Mouse (Mus musculus) embryo, embryonic 11 days (tissue): ENCODE data around the gene Sgms2.

Experiments
- DNase-seq: peaks from one replicate; pipeline ENCODE4 v3.0.0-alpha.2; 2015

Sgms2 gene

DNA sequence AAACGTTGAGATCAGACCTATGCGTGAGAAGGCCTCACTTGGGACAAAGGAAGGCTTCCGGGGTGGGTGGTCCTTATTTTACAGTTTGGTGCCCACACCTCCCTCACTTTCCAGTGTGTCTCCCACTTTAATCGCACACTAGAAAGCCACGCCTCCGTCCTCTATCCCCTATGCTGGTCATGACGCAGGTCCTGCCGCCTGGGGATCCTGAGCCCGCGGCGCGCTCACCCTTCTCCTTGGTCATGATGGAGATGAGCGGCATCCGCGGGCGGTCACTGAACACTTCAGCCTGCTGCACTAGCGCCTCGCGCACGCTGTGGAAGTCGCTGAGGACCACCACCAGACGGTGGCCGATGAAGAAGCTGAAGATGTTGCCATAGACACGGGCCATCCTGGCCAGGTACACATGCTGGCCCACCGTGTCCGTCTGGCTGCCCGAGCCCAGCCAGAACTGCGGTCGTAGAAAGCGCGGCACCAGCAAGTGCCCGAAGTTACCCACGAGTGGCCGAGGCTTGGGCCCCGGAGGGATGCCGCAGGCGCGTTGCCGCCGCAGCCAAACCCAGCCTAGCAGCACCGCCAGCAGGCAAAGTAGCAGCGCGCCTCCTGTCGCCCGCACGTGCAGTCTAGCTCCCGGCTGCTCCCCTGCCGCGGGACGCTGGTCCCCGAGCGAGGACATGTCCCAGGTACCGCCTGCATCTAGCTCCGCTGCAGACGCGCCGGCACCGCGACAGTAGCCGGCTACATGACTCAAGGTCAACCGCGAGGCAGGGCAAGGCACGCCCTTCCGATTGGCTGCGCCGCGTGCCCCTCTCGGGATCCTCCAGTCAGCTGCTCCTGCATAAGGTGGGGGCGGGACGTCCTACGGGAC, 188.5 kb downstream of the Sgms2 start, which contains the start of gene Cyp2u1:
Gene Cyp2u1, minus strand, starts transcription at position 776 of the 868 bp plus-strand sequence.
- DNase-seq: peak; percentile 95

- peak; percentile 72 for DNase-seq
These were observed 191.3 kb downstream of the Sgms2 start for GRCm38 (mm10) chr3:131299908-131300307.

DNA sequence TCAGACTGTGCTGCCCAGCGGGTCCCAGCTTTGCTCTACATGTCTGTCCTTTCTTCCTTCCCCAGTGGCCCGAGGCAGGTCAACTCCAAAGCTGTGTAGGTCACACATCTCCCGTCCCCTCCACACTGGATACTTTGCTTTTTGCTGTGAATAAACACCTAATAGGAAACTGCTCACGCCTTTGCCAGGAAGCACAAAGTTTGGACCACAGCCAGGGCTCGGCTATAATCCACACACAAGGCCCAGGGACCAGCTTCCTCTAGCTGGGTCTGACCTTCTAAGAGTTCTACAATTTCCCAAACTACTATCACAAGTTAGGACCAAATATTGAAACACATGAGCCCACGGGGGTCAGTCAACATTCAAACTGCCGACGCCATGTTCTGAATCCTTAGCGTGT, 192.1 kb downstream of the Sgms2 start:
- DNase-seq: no peak

DNA sequence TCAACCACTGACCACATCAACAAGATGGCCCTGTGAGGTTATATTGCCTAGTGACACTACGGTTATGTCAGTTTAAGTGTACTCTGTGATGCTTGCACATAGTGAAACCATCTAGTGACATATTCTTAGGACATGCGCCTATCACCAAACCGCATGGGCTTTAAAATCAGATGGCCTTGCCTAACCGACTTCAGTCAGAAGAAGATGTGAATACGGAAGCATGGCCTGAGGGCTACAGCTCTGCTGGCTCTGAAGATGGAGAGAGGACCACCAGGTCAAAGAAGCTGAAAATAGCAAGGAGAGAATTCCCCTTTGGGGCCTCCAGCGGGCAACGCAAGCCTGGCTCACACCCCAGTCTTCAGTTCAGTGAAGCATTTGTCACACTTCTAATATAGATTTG, 194.3 kb downstream of the Sgms2 start:
- no peak for DNase-seq

- no peak for DNase-seq
These were observed 195.6 kb downstream of the Sgms2 start for GRCm38 (mm10) chr3:131295513-131296200.

- DNase-seq: no peak
These were observed 196.7 kb downstream of the Sgms2 start for GRCm38 (mm10) chr3:131294503-131294902.

DNA sequence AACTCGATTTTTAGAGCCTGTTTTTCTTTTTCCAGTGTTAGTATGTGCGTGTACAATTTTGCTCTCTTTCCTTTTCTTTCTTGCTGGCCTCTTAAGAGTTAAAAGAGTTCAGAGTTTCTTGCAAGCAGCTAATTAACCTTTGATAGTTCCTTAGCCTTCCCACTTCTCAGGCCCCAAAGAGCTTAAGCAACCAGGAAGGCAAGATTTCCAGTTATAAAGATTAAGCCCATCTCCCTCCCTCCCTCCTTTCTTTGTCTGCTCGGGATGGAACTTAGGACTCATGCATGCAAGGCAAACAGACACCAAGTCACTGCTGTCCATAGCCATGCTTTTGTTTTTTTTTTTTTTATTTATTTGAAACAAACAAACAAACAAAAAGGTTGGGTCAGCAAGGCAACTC, 198.3 kb downstream of the Sgms2 start:
- DNase-seq: no peak

- DNase-seq: no peak
These were observed 198.9 kb downstream of the Sgms2 start for GRCm38 (mm10) chr3:131292349-131292748.

DNA sequence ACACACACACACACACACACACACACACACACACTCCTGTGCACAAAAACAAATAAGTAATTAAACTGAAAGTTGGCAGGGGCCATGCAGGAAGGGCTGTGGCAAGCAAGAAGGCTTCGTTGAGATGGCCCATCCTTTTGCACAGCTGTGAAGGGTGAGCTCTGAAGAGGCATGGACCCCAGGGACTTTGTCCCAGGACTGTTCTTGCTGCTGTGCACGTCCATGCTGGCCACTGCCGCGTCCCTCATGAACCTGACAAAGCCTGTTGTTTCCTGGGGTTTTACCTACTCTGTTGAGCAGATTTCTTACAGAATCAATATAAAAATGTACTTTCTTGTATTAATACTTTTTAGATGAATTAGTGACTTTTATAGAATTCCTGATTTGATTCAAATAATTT, 199.3 kb downstream of the Sgms2 start:
- no peak for DNase-seq

- no peak for DNase-seq
These were observed 217.1 kb downstream of the Sgms2 start for GRCm38 (mm10) chr3:131274151-131274550.

- peak; percentile 28 for DNase-seq
These were observed 218.7 kb downstream of the Sgms2 start for GRCm38 (mm10) chr3:131272374-131273100.

DNA sequence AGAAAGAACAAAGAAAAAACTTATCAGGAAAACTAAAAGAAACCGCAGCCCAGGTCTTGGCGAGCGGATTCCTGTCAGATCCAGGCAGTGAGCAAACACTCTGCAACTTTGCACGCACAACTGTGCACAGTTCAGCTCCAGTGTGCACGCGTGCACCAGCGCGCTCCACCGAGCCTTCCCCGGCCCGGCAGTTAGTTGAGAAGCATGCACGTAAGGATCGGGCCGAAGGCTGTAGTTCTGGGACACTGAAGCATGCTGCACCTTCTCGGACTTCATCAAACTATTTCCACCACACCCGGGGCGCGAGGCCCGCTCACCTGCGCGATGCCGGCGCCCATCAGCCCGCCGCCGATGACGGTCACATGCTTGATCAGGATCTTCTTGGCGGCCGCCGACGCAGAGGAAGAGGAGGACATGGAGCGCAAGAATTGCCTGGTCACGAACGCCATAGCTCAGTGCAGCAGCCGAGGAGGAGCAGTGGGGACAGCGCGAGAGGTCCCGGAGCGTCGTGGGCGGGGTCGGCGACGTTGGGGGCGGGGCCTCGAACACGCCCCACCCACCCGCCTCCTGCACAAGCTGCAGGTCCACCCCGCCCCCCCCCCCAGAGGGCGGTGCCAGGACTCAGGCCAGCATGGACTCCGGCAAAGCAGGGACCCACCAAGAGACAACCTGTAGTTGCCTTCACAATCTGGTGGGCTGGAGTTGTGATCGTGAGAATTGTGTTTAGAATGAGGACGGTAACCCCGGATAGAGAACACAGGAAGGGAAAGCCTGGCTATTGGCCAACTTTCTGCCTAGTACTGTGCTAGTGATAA, 219.4 kb downstream of the Sgms2 start, which contains the start of gene Hadh:
Gene Hadh, minus strand, starts transcription at position 543 of the 815 bp plus-strand sequence.
- peak; percentile 91 for DNase-seq

- DNase-seq: peak; percentile 83
These were observed 220.1 kb downstream of the Sgms2 start for GRCm38 (mm10) chr3:131271157-131271556.

DNA sequence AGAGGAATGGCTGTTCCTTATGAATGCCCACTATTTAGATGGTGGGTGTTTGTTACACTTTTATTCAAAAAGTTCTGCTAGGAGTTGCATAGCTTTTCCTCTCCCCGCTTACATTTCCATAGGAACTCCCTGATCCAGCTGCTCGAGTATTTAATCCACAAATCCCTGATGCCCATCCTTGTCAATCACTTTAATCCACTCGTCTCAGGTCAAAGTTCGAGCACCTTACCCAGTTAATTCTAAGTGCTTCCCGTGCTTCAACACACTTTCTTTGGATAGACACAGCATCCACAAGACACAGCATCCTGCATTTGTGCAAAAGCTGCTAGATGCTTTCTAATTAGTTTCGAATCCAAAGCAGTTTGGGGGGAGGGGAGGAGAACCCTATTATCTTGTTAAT, 220.8 kb downstream of the Sgms2 start:
- peak; percentile 14 for DNase-seq
